Mouse (Mus musculus) forebrain, embryonic 15.5 days (tissue): ENCODE measurements around the gene Cntnap5c. TPM values are rescaled to one million over a fixed set of nuclear protein-coding genes. Genes with fewer than 3 reads are reported as not detected.
A peak's percentile ranks its signal among the peaks of the same experiment; 100 is the strongest.
"Not testable (repeated sequence)": the region's sequence is repeated elsewhere in the genome, so short reads cannot be mapped to it uniquely, and the experiment has no call there.

Experiments used
- ATAC-seq: fragments of 200-750 bp; cut with Nextera tagmentation; replicated peaks from 2 replicates; pipeline ENCODE4 v1.8.0; 2017; ENCODE audit warnings: mild to moderate bottlenecking, moderate TSS enrichment, moderate library complexity
- H3K27ac ChIP-seq: fragments of 300-500 bp; sonication (generic); replicated peaks from 2 replicates; pipeline ENCODE4 v1.5.1; 2015; ENCODE audit warnings: mild to moderate bottlenecking, inconsistent platforms
- H3K27me3 ChIP-seq: fragments of 300-500 bp; sonication (generic); 2 replicates; pipeline ENCODE4 v1.6.1; 2015; ENCODE audit warnings: inconsistent platforms
- H3K36me3 ChIP-seq: fragments of 300-500 bp; sonication (generic); 2 replicates; pipeline ENCODE4 v1.6.1; 2015; ENCODE audit warnings: mild to moderate bottlenecking, inconsistent platforms
- H3K4me1 ChIP-seq: fragments of 300-500 bp; sonication (generic); 2 replicates; pipeline ENCODE4 v1.6.1; 2015; ENCODE audit warnings: inconsistent platforms
- H3K4me2 ChIP-seq: fragments of 300-500 bp; sonication (generic); replicated peaks from 2 replicates; pipeline ENCODE4 v1.6.1; 2015; ENCODE audit warnings: mild to moderate bottlenecking, inconsistent platforms
- H3K4me3 ChIP-seq: fragments of 300-500 bp; sonication (generic); 2 replicates; pipeline ENCODE4 v1.5.1; 2015; ENCODE audit warnings: mild to moderate bottlenecking, inconsistent platforms
- H3K9ac ChIP-seq: fragments of 300-500 bp; sonication (generic); replicated peaks from 2 replicates; pipeline ENCODE4 v1.6.1; 2015; ENCODE audit warnings: mild to moderate bottlenecking, inconsistent platforms
- H3K9me3 ChIP-seq: fragments of 300-500 bp; sonication (generic); 2 replicates; pipeline ENCODE4 v1.6.1; 2016; ENCODE audit warnings: inconsistent platforms
- WGBS: fragments of 180-500 bp; shearing (Covaris S2); methylation state at CpG from one replicate; pipeline ENCODE4 v1.1.7; 2015; ENCODE audit warnings: mixed read lengths; 5-methylcytosine and 5-hydroxymethylcytosine counted together
- polyA plus RNA-seq: library from polyadenylated mRNA; unstranded; fragments of >200 nt; fragmentation: Nextera tagmentation; extraction: Ambion mirVana; gene quantifications from 2 replicates; pipeline ENCODE4 v1.2.1, GENCODE M21; 2015

Gene Cntnap5c
- polyA plus RNA-seq, 1 experiment from 2014 or later, result 3.0 TPM

- not testable (repeated sequence) for H3K9ac ChIP-seq, H3K27ac ChIP-seq, H3K4me3 ChIP-seq, H3K4me1 ChIP-seq, ATAC-seq, H3K27me3 ChIP-seq, H3K4me2 ChIP-seq, H3K36me3 ChIP-seq, H3K9me3 ChIP-seq
- WGBS, result no CpG with 5 or more reads among the region's 4 CpGs
These were observed 86.4 kb downstream of the Cntnap5c start for GRCm38 (mm10) chr17:57855811-57856210.

DNA sequence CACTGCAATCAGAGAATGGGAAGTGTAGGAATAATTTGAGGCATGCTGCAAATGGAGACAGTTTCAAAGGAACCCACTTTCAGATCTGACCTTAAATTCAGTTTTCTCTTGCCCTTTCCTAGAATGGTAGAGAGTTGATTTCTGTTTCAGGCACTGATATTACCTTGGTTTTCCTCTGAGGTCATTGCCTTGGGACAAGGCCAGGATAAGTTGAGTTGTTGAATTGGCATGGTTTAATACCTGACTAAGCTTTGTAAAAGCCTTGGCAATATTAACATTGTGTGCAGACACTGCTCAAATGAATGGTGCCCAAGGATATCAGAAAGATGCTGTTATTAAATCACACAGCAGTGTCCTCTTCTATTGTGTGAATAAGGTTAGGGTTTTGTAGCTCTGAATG is 96.6 kb downstream of the Cntnap5c start:
- Histone ChIP-seq H3K27ac (no peak overlapping the region), H3K4me2 (no peak overlapping the region), H3K9me3 (no peaks in the 10 kb centered on the region), H3K4me1 (no peaks in the 10 kb centered on the region), H3K36me3 (no peaks in the 10 kb centered on the region), H3K9ac (no peak overlapping the region), H3K27me3 (no peaks in the 10 kb centered on the region), H3K4me3 (no peak overlapping the region)
- ATAC-seq, result no peak

DNA sequence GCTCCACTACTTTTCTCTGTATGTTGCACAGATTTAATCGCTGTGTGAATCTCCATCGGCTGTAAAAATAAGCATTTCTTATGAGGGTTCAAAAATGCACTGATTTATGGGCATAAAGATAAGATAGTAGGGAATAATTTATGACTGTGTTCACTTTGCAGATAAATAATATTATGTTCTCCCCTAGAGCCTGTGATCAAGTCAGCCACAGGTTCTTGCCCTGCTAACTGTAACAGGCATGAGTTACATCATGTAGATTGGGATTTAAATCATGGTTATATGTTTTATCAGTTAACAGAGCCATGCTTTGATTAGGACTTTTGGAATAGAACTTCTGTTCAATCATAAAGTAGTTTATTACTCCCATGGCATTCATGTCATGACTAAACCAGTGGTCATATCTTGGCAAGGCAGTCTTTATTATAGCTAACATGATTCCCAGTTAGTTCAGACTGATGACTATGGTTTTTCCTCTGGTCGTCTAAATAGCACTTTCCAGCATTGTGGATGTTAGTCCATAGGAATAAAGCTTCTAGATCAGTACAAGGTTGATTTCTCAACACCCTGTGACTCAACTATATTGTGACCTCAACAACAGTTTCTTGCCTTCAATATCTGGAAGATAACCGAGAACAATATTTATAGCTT is 118.5 kb downstream of the Cntnap5c start:
- WGBS, result 85% methylated on average over 4 of the region's 4 CpGs
- Histone ChIP-seq H3K27ac (no peak overlapping the region), H3K9ac (no peak overlapping the region), H3K27me3 (no peaks in the 10 kb centered on the region), H3K9me3 (no peaks in the 10 kb centered on the region), H3K4me3 (no peak overlapping the region), H3K36me3 (no peaks in the 10 kb centered on the region), H3K4me1 (no peaks in the 10 kb centered on the region), H3K4me2 (no peak overlapping the region)
- ATAC-seq, result no peak

DNA sequence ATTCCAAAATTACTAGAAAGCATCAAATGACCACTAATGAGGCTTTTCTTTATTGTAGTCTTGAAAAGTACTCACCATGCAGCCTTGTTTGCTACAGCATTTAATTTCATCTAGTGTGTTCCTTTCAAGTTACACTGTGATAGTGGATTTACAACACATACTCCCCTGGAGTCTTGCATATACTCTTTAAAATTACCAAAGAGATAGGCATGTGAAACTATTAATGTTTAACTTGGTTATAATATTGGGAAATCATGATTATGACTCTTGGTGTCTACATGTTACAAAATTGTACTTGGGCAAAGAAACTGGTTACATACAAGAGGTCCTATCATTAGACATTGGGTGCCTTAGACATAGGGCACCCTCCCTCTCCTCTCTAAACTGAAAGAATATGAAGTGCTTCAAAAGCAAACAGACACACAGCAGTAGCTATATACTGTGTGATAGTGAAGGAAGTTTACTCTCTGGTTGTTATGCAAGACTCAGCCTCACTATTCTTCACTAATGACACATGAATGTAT is 142.5 kb downstream of the Cntnap5c start:
- Histone ChIP-seq H3K4me2 (no peak overlapping the region), H3K4me3 (no peak overlapping the region), H3K36me3 (no peaks in the 10 kb centered on the region), H3K9me3 (no peaks in the 10 kb centered on the region), H3K27me3 (no peaks in the 10 kb centered on the region), H3K4me1 (no peaks in the 10 kb centered on the region), H3K9ac (no peak overlapping the region), H3K27ac (no peak overlapping the region)
- no peak for ATAC-seq

GRCm38 (mm10) chr17:57984230-57984629 is 214.9 kb downstream of the Cntnap5c start:
- H3K4me1 ChIP-seq, result no peaks in the 10 kb centered on the region
- ATAC-seq, result no peak
- H3K4me3 ChIP-seq, result no peak overlapping the region
- H3K27me3 ChIP-seq, result no peaks in the 10 kb centered on the region
- H3K27ac ChIP-seq, result no peak overlapping the region
- H3K36me3 ChIP-seq, result no peaks in the 10 kb centered on the region
- no peak overlapping the region for H3K4me2 ChIP-seq
- WGBS, result 94% methylated on average over 3 of the region's 3 CpGs
- no peaks in the 10 kb centered on the region for H3K9me3 ChIP-seq
- no peak overlapping the region for H3K9ac ChIP-seq

DNA sequence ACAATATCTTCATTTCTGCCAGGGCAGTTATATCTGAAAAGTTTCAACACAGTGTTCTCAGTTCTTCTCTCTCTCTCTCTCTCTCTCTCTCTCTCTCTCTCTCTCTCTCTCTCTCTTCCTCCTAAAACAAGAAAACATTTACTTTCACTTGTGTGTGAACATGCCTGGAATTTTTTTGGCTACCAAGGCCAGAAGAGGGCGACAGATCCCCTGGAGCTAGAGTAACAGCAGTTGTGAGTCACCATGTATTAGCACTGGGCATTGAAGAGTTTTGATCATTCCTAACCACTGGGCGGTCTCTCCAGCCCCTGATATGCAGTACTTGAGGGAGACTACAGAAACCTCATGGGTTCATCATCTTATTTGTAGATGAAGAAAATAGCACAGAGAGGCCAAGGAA is 219.1 kb downstream of the Cntnap5c start:
- no peaks in the 10 kb centered on the region for H3K9me3 ChIP-seq

DNA sequence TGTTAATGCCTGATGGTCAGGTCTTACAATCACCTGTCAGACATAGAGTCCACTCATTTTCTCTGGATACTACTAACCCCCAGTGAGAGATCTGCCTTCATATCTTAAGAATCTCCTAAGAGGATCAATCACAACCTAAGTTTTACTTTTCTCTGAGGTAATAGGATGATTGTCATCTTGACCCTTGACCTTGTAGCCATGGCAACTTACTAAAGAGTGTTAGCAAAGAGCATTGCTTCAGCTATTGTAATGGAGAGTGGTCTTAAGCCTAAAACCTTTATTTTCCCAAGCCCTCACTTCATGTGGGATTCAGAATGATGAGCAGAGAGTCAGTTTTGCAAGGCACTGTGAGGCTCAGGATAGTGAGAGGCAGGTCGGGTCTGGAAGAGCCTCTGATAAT is 227.1 kb downstream of the Cntnap5c start:
- H3K27ac ChIP-seq, result no peak overlapping the region
- WGBS, result 8% methylated on average over 1 of the region's 1 CpGs
- ATAC-seq, result no peak
- H3K4me1 ChIP-seq, result no peaks in the 10 kb centered on the region
- no peak overlapping the region for H3K9ac ChIP-seq
- no peaks in the 10 kb centered on the region for H3K27me3 ChIP-seq
- no peak overlapping the region for H3K4me3 ChIP-seq
- H3K9me3 ChIP-seq, result no peaks in the 10 kb centered on the region
- H3K4me2 ChIP-seq, result no peak overlapping the region
- H3K36me3 ChIP-seq, result no peaks in the 10 kb centered on the region

More for the DNA sequence above, 219.1 kb downstream of the Cntnap5c start:
- no peak overlapping the region for H3K27ac ChIP-seq
- 45% methylated on average over 2 of the region's 2 CpGs for WGBS
- H3K4me2 ChIP-seq, result no peak overlapping the region
- ATAC-seq, result no peak
- H3K9ac ChIP-seq, result no peak overlapping the region
- H3K27me3 ChIP-seq, result no peaks in the 10 kb centered on the region
- H3K4me3 ChIP-seq, result no peak overlapping the region
- H3K4me1 ChIP-seq, result no peaks in the 10 kb centered on the region
- H3K36me3 ChIP-seq, result no peaks in the 10 kb centered on the region

- Histone ChIP-seq H3K9ac (no peak overlapping the region), H3K9me3 (no peaks in the 10 kb centered on the region), H3K36me3 (no peaks in the 10 kb centered on the region), H3K4me1 (peaks cover 11% of the 10 kb centered on the region), H3K27ac (no peak overlapping the region), H3K4me2 (no peak overlapping the region), H3K4me3 (no peak overlapping the region), H3K27me3 (no peaks in the 10 kb centered on the region)
- no peak for ATAC-seq
- 90% methylated on average over 2 of the region's 2 CpGs for WGBS
These were observed 229.7 kb downstream of the Cntnap5c start for GRCm38 (mm10) chr17:57999080-57999479.

- Histone ChIP-seq H3K4me3 (no peak overlapping the region), H3K9ac (no peak overlapping the region), H3K27me3 (no peaks in the 10 kb centered on the region), H3K27ac (no peak overlapping the region), H3K36me3 (no peaks in the 10 kb centered on the region), H3K9me3 (no peaks in the 10 kb centered on the region), H3K4me2 (no peak overlapping the region), H3K4me1 (peaks cover 11% of the 10 kb centered on the region)
- 0 out of 2 replicates have a peak, but pooled peaks have one; percentile 11 for ATAC-seq
- 74% methylated on average over 5 of the region's 5 CpGs for WGBS
These were observed 233.5 kb downstream of the Cntnap5c start for GRCm38 (mm10) chr17:58002845-58003244.

DNA sequence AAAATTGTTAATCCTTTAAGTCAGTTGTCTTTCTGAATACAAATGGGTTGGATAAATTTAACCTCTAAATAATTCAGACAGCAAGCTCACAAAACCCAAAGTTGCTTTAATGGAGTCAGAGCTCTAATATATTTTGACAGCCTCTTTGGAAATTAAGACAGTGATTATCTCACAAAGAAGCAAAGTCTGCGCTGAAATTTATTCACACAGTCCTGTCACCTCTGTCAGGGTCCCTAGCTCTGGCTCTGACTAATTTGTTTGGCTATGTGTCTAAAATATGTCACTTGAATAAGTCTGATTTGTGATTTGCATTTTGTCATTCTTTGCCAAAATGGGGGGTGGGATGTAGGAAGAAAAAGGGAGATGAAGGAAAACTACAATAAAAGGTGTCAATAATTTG is 234.0 kb downstream of the Cntnap5c start:
- 19% methylated on average over 1 of the region's 1 CpGs for WGBS
- H3K9ac ChIP-seq, result no peak overlapping the region
- ATAC-seq, result peak; percentile 84
- H3K27ac ChIP-seq, result no peak overlapping the region
- H3K4me2 ChIP-seq, result no peak overlapping the region
- no peaks in the 10 kb centered on the region for H3K9me3 ChIP-seq
- no peaks in the 10 kb centered on the region for H3K36me3 ChIP-seq
- H3K4me1 ChIP-seq, result peaks cover 11% of the 10 kb centered on the region
- no peaks in the 10 kb centered on the region for H3K27me3 ChIP-seq
- H3K4me3 ChIP-seq, result no peak overlapping the region

DNA sequence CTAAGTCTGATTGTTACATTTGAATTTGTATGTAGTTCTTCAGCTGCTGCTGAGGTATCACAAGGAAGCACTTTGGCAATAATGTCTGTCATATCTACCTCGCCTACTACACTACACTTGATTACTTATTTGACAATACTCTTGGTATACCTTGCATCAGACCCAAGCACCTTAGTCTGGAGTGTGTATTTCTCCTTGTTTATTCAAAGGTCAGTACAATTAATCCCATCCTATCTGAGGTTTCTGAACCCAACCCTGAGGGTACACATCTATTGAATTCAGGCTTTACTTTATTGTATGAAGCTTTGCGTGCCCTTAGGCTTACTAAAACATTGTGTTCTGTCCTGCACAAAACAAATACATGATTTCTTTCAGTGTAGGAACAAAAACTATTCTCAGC is 235.1 kb downstream of the Cntnap5c start:
- Histone ChIP-seq H3K9ac (no peak overlapping the region), H3K36me3 (no peaks in the 10 kb centered on the region), H3K27me3 (no peaks in the 10 kb centered on the region), H3K27ac (no peak overlapping the region), H3K4me2 (no peak overlapping the region), H3K9me3 (no peaks in the 10 kb centered on the region), H3K4me1 (peaks cover 11% of the 10 kb centered on the region), H3K4me3 (no peak overlapping the region)
- WGBS, result 80% methylated on average over 2 of the region's 2 CpGs
- ATAC-seq, result no peak

- no peaks in the 10 kb centered on the region for H3K27me3 ChIP-seq
These were observed 271.8 kb downstream of the Cntnap5c start for GRCm38 (mm10) chr17:58041178-58041577.

GRCm38 (mm10) chr17:58045149-58045548 is 275.8 kb downstream of the Cntnap5c start:
- H3K9ac ChIP-seq, result no peak overlapping the region
- no peaks in the 10 kb centered on the region for H3K4me1 ChIP-seq
- H3K9me3 ChIP-seq, result no peaks in the 10 kb centered on the region
- ATAC-seq, result 0 out of 2 replicates have a peak, but pooled peaks have one; percentile 61
- H3K27ac ChIP-seq, result no peak overlapping the region
- no peak overlapping the region for H3K4me3 ChIP-seq
- no peaks in the 10 kb centered on the region for H3K36me3 ChIP-seq
- no peaks in the 10 kb centered on the region for H3K27me3 ChIP-seq
- no peak overlapping the region for H3K4me2 ChIP-seq

More at GRCm38 (mm10) chr17:58041178-58041577, 271.8 kb downstream of the Cntnap5c start:
- ATAC-seq, result peak; percentile 65; the same call in 1 of the 2 replicates
- Histone ChIP-seq H3K27ac (no peak overlapping the region), H3K4me3 (no peak overlapping the region), H3K9ac (no peak overlapping the region), H3K9me3 (no peaks in the 10 kb centered on the region), H3K4me2 (no peak overlapping the region), H3K36me3 (no peaks in the 10 kb centered on the region), H3K4me1 (no peaks in the 10 kb centered on the region)
- 87% methylated on average over 2 of the region's 2 CpGs for WGBS
